Mouse (Mus musculus): Measurements from ENCODE around the gene Cdc42bpa. TPM values are rescaled to one million over a fixed set of nuclear protein-coding genes. Genes with fewer than 3 reads are reported as not detected.
"Not testable (repeated sequence)": the region's sequence is repeated elsewhere in the genome, so short reads cannot be mapped to it uniquely, and the experiment has no call there.

Gene Cdc42bpa
- total and polyA plus RNA-seq, 3 experiments, result 11.1 to 41.5 (median 40.8) TPM

GRCm38 (mm10) chr1:180008057-180008456 lies 47.8 kb downstream of the Cdc42bpa start:
- no peak for DNase-seq
- no peak for TF ChIP-seq POLR2A (IDR thresholded peaks at IDR 0.05; ENCODE audit: insufficient read depth, low read depth, low read length)
- TF ChIP-seq CTCF (IDR thresholded peaks at IDR 0.05), result peak; percentile 52
- TF ChIP-seq EP300 (IDR thresholded peaks at IDR 0.05; ENCODE audit: insufficient read depth, low read depth, low read length), result no peak
- no peaks in the 10 kb centered on the region; the same call in 1 of the 2 replicates for H3K4me1 ChIP-seq (ENCODE audit: control insufficient read depth, insufficient read depth, low read length)
- H3K36me3 ChIP-seq (ENCODE audit: control insufficient read depth, insufficient read depth, low read length), result no peaks in the 10 kb centered on the region
- H3K79me2 ChIP-seq (replicated peaks; ENCODE audit: control insufficient read depth, insufficient read depth, low read length), result peaks cover 9% of the 10 kb centered on the region
- H3K27me3 ChIP-seq (ENCODE audit: control insufficient read depth, insufficient read depth, low read length), result no peaks in the 10 kb centered on the region
- H3K27ac ChIP-seq, result no peak overlapping the region
- no peak overlapping the region for H3K9ac ChIP-seq (ENCODE audit: low read depth, low read length)
- H3K4me3 ChIP-seq, result no peak overlapping the region
- intact Hi-C loops (cut with DNase I), result loop anchor here (10.0 kb wide), 1 partner anchor 207 kb away; no protein-coding TSS in a partner anchor

DNA sequence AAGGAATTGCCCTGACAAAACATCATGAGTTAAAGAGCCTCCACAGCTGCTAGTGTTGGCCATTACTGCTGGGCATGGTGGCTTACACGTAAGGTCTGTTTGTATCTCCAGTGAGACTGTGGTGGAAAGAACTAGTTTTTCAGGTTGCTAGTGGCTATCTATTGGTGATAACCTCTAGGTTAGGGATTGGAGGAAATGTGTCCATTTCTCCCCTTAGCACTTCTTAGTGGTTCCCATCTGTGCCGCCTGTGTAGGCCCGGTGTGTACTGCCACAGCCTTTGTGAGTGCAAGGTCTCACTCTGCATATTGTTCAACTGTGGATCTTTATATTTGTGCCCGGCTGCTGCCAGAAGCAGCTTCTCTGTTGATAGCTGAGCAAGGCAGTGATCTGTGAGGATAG lies 53.2 kb downstream of the Cdc42bpa start:
- TF ChIP-seq POLR2A (IDR thresholded peaks at IDR 0.05; ENCODE audit: insufficient read depth, low read depth, low read length) (no peak), EP300 (IDR thresholded peaks at IDR 0.05; ENCODE audit: insufficient read depth, low read depth, low read length) (no peak), CTCF (IDR thresholded peaks at IDR 0.05) (no peak)
- H3K9ac ChIP-seq (ENCODE audit: low read depth, low read length), result no peak overlapping the region
- no peak overlapping the region for H3K4me3 ChIP-seq
- no peaks in the 10 kb centered on the region for H3K4me1 ChIP-seq (ENCODE audit: control insufficient read depth, insufficient read depth, low read length)
- no peaks in the 10 kb centered on the region for H3K27me3 ChIP-seq (ENCODE audit: control insufficient read depth, insufficient read depth, low read length)
- peaks cover 3% of the 10 kb centered on the region for H3K79me2 ChIP-seq (replicated peaks; ENCODE audit: control insufficient read depth, insufficient read depth, low read length)
- no peak overlapping the region for H3K27ac ChIP-seq
- DNase-seq, result no peak
- intact Hi-C loops (cut with DNase I), result no loop called here
- WGBS, result 89% methylated on average over 4 of the region's 4 CpGs
- no peaks in the 10 kb centered on the region for H3K36me3 ChIP-seq (ENCODE audit: control insufficient read depth, insufficient read depth, low read length)

DNA sequence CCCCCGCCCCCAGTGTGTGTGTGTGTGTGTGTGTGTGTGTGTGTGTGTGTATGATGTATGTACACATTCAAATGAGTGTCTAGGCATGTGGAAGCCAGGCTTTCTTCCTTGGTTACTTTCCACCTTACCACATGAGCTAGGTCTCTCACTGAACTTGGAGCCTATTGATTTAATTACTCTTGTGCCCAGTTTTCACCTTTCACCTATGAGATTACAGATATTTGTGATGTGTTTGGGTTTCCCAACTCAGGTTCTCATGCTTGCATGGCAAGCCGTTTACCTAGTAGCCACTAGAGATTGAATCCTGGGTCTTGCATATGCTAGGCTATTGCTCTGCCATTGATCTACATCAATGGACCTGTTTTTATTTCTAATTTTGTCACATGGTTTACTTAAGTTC lies 57.9 kb downstream of the Cdc42bpa start:
- intact Hi-C loops (cut with DNase I), result no loop called here
- WGBS, result 95% methylated on average over 2 of the region's 2 CpGs
- no peaks in the 10 kb centered on the region for H3K27me3 ChIP-seq (ENCODE audit: control insufficient read depth, insufficient read depth, low read length)
- peaks cover 1% of the 10 kb centered on the region for H3K4me1 ChIP-seq (ENCODE audit: control insufficient read depth, insufficient read depth, low read length)
- H3K36me3 ChIP-seq (ENCODE audit: control insufficient read depth, insufficient read depth, low read length), result peaks cover 4% of the 10 kb centered on the region; the same call in 1 of the 2 replicates
- no peak overlapping the region for H3K9ac ChIP-seq (ENCODE audit: low read depth, low read length)
- H3K27ac ChIP-seq, result no peak overlapping the region
- no peak overlapping the region for H3K4me3 ChIP-seq
- TF ChIP-seq EP300 (IDR thresholded peaks at IDR 0.05; ENCODE audit: insufficient read depth, low read depth, low read length), result no peak
- TF ChIP-seq POLR2A (IDR thresholded peaks at IDR 0.05; ENCODE audit: insufficient read depth, low read depth, low read length), result no peak
- TF ChIP-seq CTCF (IDR thresholded peaks at IDR 0.05), result no peak
- DNase-seq, result no peak
- no peaks in the 10 kb centered on the region; the same call in none of the 2 replicates for H3K79me2 ChIP-seq (replicated peaks; ENCODE audit: control insufficient read depth, insufficient read depth, low read length)

DNA sequence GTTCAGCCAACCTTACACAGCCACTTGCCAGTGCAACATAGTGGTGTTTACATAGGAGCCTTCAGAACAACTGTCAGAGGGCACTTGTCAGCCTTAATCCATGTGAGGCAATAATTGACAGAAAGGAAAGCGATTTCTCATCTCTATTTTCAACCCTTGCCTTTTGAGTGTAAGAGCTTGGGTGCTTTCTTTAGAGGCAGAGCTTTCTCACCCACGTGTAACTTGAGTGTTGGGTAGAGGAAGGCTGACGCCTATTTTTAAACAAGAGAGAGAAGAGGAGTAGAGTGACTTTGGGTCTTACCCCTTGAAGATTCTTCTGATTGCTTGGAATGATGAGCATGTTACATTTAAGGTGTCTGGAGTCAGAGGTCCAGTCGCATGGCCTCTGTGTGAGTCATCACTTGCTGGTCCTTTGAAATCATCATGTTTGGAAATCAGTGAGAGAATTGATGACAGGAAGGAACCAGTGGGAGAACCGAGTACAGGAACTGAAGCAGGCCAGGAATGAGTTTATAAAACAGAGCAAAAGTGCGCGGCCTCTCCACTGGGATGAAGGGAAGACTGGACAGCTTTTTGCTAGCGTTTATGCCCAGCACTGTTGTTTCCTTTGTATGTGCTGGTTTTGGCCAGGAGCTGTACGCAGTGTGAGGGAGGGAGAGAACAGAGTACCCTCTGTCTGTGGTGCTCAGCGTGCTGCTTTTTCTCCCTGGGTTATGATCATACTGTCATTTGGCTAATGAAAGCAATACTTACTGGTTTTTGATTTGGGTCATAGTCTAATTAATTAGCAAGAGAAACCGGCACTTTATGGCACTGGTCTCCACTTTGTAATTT lies 61.4 kb downstream of the Cdc42bpa start:
- peaks cover 3% of the 10 kb centered on the region for H3K4me1 ChIP-seq (ENCODE audit: control insufficient read depth, insufficient read depth, low read length)
- DNase-seq, result no peak
- H3K27ac ChIP-seq, result no peak overlapping the region
- peaks cover 3% of the 10 kb centered on the region for H3K79me2 ChIP-seq (replicated peaks; ENCODE audit: control insufficient read depth, insufficient read depth, low read length)
- H3K27me3 ChIP-seq (ENCODE audit: control insufficient read depth, insufficient read depth, low read length), result no peaks in the 10 kb centered on the region
- H3K36me3 ChIP-seq (ENCODE audit: control insufficient read depth, insufficient read depth, low read length), result peaks cover 4% of the 10 kb centered on the region; the same call in 1 of the 2 replicates
- H3K4me3 ChIP-seq, result no peak overlapping the region
- WGBS, result 33% methylated on average over 11 of the region's 11 CpGs
- TF ChIP-seq CTCF (IDR thresholded peaks at IDR 0.05) (no peak), EP300 (IDR thresholded peaks at IDR 0.05; ENCODE audit: insufficient read depth, low read depth, low read length) (no peak), POLR2A (IDR thresholded peaks at IDR 0.05; ENCODE audit: insufficient read depth, low read depth, low read length) (no peak)
- no peak overlapping the region for H3K9ac ChIP-seq (ENCODE audit: low read depth, low read length)
- intact Hi-C loops (cut with DNase I), result no loop called here

DNA sequence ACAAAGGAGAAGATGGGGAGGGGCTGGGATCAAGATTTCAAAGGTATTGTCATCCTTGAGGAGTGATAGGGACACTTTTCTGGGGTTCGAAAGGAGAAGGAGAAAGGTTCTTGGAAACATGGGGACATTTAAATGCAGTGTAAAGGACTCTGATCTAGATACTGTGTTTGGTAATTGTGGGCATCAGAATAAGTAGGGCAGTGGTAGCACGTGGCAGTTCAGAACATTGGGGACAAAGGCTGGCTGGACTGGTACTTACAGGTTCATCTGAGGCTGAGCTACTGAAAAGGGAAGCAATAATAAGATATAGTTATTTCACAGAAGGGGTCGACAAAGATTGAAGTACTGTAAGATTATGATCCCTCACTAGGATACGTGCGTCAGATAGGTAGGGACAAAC lies 63.2 kb downstream of the Cdc42bpa start:
- peaks cover 3% of the 10 kb centered on the region for H3K4me1 ChIP-seq (ENCODE audit: control insufficient read depth, insufficient read depth, low read length)
- 85% methylated on average over 5 of the region's 5 CpGs for WGBS
- no peak for DNase-seq
- H3K27me3 ChIP-seq (ENCODE audit: control insufficient read depth, insufficient read depth, low read length), result no peaks in the 10 kb centered on the region
- no peak overlapping the region for H3K4me3 ChIP-seq
- no peak overlapping the region for H3K9ac ChIP-seq (ENCODE audit: low read depth, low read length)
- no peak for TF ChIP-seq CTCF (IDR thresholded peaks at IDR 0.05)
- TF ChIP-seq EP300 (IDR thresholded peaks at IDR 0.05; ENCODE audit: insufficient read depth, low read depth, low read length), result no peak
- TF ChIP-seq POLR2A (IDR thresholded peaks at IDR 0.05; ENCODE audit: insufficient read depth, low read depth, low read length), result no peak
- intact Hi-C loops (cut with DNase I), result no loop called here
- H3K36me3 ChIP-seq (ENCODE audit: control insufficient read depth, insufficient read depth, low read length), result peaks cover 4% of the 10 kb centered on the region; the same call in 1 of the 2 replicates
- no peak overlapping the region for H3K27ac ChIP-seq
- peaks cover 3% of the 10 kb centered on the region for H3K79me2 ChIP-seq (replicated peaks; ENCODE audit: control insufficient read depth, insufficient read depth, low read length)

GRCm38 (mm10) chr1:180029863-180030262 lies 69.6 kb downstream of the Cdc42bpa start:
- H3K27me3 ChIP-seq (ENCODE audit: control insufficient read depth, insufficient read depth, low read length); H3K36me3 ChIP-seq (ENCODE audit: control insufficient read depth, insufficient read depth, low read length); DNase-seq; intact Hi-C loops (cut with DNase I); H3K4me1 ChIP-seq (ENCODE audit: control insufficient read depth, insufficient read depth, low read length); H3K27ac ChIP-seq; H3K79me2 ChIP-seq (replicated peaks; ENCODE audit: control insufficient read depth, insufficient read depth, low read length); H3K9ac ChIP-seq (ENCODE audit: low read depth, low read length); H3K4me3 ChIP-seq: not testable (repeated sequence)
- 86% methylated on average over 5 of the region's 5 CpGs for WGBS

All from heart, adult 2 months (tissue).